Mouse (Mus musculus) small intestine, adult 2 months (tissue): ENCODE results near the gene Rpl18a. TPM values are rescaled to one million over a fixed set of nuclear protein-coding genes. Genes with fewer than 3 reads are reported as not detected.
A peak's percentile ranks its signal among the peaks of the same experiment; 100 is the strongest.

Experiments used
- H3K27ac ChIP-seq: fragments of 200-500 bp; 2 replicates; pipeline ENCODE4 v1.5.1; 2012; ENCODE audit warnings: low read depth, low read length, control low read depth, inconsistent platforms; ENCODE audit not compliant: insufficient read depth
- H3K27me3 ChIP-seq: fragments of 200-500 bp; 2 replicates; pipeline ENCODE4 v1.6.1; 2012; ENCODE audit warnings: mild to moderate bottlenecking, moderate library complexity, low read length, inconsistent platforms; ENCODE audit not compliant: control insufficient read depth, insufficient read depth
- H3K36me3 ChIP-seq: fragments of 200-500 bp; 2 replicates; pipeline ENCODE4 v1.6.1; 2012; ENCODE audit warnings: mild to moderate bottlenecking, low read length, control low read depth, inconsistent platforms; ENCODE audit not compliant: control insufficient read depth, insufficient read depth
- H3K4me1 ChIP-seq: fragments of 200-500 bp; 2 replicates; pipeline ENCODE4 v1.6.1; 2012; ENCODE audit warnings: low read length, inconsistent platforms, mixed read lengths; ENCODE audit not compliant: control insufficient read depth, insufficient read depth, insufficient read length
- H3K4me3 ChIP-seq: fragments of 200-500 bp; 2 replicates; pipeline ENCODE4 v1.5.1; 2012; ENCODE audit warnings: low read depth, mild to moderate bottlenecking, control low read depth, inconsistent platforms, low read length, moderate library complexity
- CTCF ChIP-seq: fragments of 200-500 bp; IDR thresholded peaks from 2 replicates; pipeline ENCODE4 v1.5.1; 2012; ENCODE audit warnings: low read depth, mild to moderate bottlenecking, control low read depth, inconsistent platforms, low read length, moderate library complexity, mixed read lengths; ENCODE audit not compliant: insufficient replicate concordance, insufficient read length; ENCODE audit errors: extremely low read depth
- POLR2A ChIP-seq: fragments of 200-500 bp; IDR thresholded peaks from 2 replicates; pipeline ENCODE4 v1.6.1; 2012; ENCODE audit warnings: low read depth, mild to moderate bottlenecking, control low read depth, inconsistent platforms, low read length, moderate library complexity
- WGBS: fragments of 180-500 bp; shearing (Covaris S2); methylation state at CpG from one replicate; pipeline ENCODE4 v1.1.7; 2018; 5-methylcytosine and 5-hydroxymethylcytosine counted together
- polyA plus RNA-seq: library from polyadenylated mRNA; depleted of rRNA; stranded (reverse); fragments of >200 nt; gene quantifications from 2 replicates; pipeline ENCODE4 v1.2.3, GENCODE M21; 2012

Rpl18a gene
- polyA plus RNA-seq, 1 experiment = 5,728 TPM

DNA sequence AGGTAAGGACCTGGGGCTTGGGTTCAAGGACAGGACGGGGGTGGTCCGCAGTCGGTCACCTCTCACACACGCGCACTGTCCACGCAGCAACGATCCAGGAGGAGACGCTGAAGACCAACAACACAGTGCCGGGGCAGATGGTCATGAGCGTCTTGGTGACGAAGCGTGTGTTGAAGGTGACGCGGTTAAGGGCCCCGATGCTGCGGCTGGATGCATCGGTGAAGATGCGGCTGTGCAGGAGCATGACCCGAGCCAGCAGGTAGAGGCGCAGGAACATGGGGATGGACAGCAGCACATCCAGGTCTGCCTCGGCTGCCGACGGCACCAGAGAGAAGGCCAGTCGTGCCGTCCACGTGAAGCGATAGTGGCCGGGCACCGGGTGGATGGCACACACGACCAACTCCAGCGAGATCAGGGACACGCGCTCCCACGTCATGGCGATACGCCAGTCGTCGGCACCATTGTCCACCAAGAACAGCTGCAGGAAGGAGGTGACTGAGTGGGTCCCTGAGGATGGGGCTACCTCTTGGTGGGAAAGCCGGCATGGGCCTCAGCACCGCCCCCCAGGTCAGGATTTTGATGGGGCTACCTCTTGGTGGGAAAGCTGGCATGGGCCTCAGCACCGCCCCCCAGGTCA, 44.5 kb downstream of the Rpl18a start:
- TF ChIP-seq CTCF = no peak
- TF ChIP-seq POLR2A = no peak
- 92% methylated on average over 41 of the region's 41 CpGs for WGBS
- Histone ChIP-seq H3K27me3 (no peaks in the 10 kb centered on the region; the same call in 1 of the 2 replicates), H3K27ac (no peak overlapping the region), H3K4me1 (peaks cover 6% of the 10 kb centered on the region), H3K4me3 (no peak overlapping the region), H3K36me3 (no peaks in the 10 kb centered on the region)

DNA sequence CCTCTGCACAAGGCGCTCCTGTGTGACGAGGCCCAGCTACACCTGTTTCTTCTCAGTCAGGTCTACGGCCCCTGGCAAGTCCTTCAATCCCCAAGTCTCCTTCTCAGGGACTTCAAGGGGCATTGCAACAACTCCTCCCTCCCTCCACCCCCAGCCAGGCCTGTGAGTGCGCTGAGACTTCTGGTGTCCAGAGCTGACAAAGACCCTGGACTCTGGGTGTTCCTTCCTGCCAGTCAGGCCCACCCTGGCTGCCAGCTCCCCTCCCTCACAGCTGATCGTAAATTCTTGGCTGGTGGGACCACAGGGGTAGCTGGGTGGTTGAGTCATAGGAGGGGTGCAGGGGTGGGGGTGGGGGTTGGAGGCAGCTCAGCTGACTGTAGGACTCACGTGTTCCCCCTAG, 45.4 kb downstream of the Rpl18a start:
- 54% methylated on average over 6 of the region's 6 CpGs for WGBS
- H3K27ac ChIP-seq = no peak overlapping the region
- TF ChIP-seq CTCF (no peak), POLR2A (no peak)
- H3K4me3 ChIP-seq = no peak overlapping the region
- H3K27me3 ChIP-seq = peaks cover 1% of the 10 kb centered on the region; the same call in 1 of the 2 replicates
- peaks cover 4% of the 10 kb centered on the region for H3K4me1 ChIP-seq
- H3K36me3 ChIP-seq = no peaks in the 10 kb centered on the region

DNA sequence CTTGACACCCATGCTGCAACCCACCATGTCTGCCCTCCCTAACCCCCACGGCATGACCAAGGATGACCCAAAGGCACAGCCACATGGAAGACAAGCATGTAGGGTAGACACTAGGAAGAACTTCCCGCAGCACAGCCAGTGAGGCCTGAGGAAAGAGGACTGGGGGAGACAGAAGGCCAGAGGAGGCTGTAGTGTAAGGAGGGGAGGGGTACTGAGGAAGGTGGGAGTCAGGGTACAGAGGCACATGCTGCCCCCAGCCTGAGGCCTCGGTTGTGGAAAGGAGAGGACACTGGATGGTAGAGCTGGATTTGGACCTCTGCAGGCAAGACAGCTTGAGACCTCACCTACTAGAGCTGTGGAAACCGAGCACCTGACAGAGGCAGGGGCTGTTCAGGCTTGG, 46.3 kb downstream of the Rpl18a start:
- 85% methylated on average over 4 of the region's 4 CpGs for WGBS
- no peak overlapping the region for H3K27ac ChIP-seq
- H3K4me1 ChIP-seq = no peaks in the 10 kb centered on the region
- no peak for TF ChIP-seq CTCF
- no peak for TF ChIP-seq POLR2A
- 0 out of 2 replicates have a peak, but pooled peaks cover 5% of the 10 kb centered on the region for H3K27me3 ChIP-seq
- no peaks in the 10 kb centered on the region for H3K36me3 ChIP-seq
- H3K4me3 ChIP-seq = no peak overlapping the region

GRCm38 (mm10) chr8:70850132-70850845, 46.9 kb downstream of the Rpl18a start:
- Histone ChIP-seq H3K4me1 (no peaks in the 10 kb centered on the region), H3K27me3 (0 out of 2 replicates have a peak, but pooled peaks cover 5% of the 10 kb centered on the region), H3K36me3 (no peaks in the 10 kb centered on the region), H3K4me3 (no peak overlapping the region), H3K27ac (no peak overlapping the region)
- WGBS = 63% methylated on average over 7 of the region's 7 CpGs
- TF ChIP-seq POLR2A = no peak
- no peak for TF ChIP-seq CTCF

DNA sequence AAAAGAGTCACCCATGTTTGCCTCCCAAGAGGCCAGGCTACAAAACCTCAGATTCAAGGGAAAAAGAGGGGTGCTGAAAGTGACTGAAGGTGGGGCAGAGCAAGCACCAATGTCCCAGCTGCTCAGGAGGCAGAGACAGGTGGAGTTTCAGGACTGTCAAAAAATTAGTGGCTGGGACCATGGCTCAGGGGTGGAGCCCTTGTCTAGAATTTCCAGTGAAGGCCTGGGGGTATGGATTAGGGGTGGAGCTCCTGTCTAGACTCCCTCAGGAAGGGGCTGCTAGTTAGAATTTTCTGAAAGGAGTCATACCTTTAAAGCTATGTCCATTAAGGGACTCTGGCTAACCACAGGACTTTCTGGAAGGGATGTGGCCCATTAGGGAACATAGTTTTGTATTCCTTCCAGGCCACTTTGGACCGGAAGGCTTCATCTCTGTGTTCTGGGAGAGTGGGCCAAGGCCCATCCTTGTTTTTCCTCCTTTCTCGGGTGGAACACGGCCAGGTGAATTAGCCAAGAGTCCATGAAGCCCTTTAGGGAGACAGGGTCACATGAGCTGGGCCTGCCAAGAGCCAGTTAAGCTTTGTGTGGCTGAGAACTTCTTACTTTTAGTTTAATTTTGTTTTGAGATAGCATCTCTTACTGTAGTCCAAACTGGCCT, 47.8 kb downstream of the Rpl18a start:
- Histone ChIP-seq H3K4me1 (no peaks in the 10 kb centered on the region), H3K27ac (no peak overlapping the region), H3K27me3 (0 out of 2 replicates have a peak, but pooled peaks cover 5% of the 10 kb centered on the region), H3K4me3 (no peak overlapping the region), H3K36me3 (no peaks in the 10 kb centered on the region)
- WGBS = 54% methylated on average over 3 of the region's 3 CpGs
- no peak for TF ChIP-seq CTCF
- no peak for TF ChIP-seq POLR2A

- no peak for TF ChIP-seq POLR2A
- peak; percentile 26; the same call in 1 of the 2 replicates for TF ChIP-seq CTCF
- 0 out of 2 replicates have a peak, but pooled peaks cover 5% of the 10 kb centered on the region for H3K27me3 ChIP-seq
- WGBS = 46% methylated on average over 15 of the region's 15 CpGs
- H3K4me1 ChIP-seq = no peaks in the 10 kb centered on the region
- no peak overlapping the region for H3K4me3 ChIP-seq
- no peak overlapping the region for H3K27ac ChIP-seq
- no peaks in the 10 kb centered on the region for H3K36me3 ChIP-seq
These were observed 50.6 kb downstream of the Rpl18a start for GRCm38 (mm10) chr8:70846371-70847154.
